Mouse (Mus musculus) adrenal gland, postnatal 10 days (tissue): ENCODE results near the gene Tekt3. TPM values are rescaled to one million over a fixed set of nuclear protein-coding genes. Genes with fewer than 3 reads are reported as not detected.

Experiments
- total RNA-seq, 2 experiments: library from RNA; stranded (reverse); gene quantifications; 2 replicates each; pipeline ENCODE4 v1.2.3; 2021

Gene Tekt3
- total RNA-seq, 2 experiments from 2014 or later: not detected

Other genes with a start within 250 kb of the Tekt3 start
- 10 to 100 TPM; 14.9 to 19.1 TPM for gene Trim16, start 241.4 kb upstream of the Tekt3 start, total RNA-seq
- under 1 TPM; 0.94 to 0.99 TPM for gene Fbxw10, start 214.6 kb upstream of the Tekt3 start, total RNA-seq
- gene Tvp23b, start 182.2 kb upstream of the Tekt3 start, total RNA-seq: 10 to 100 TPM; 34.5 to 35.9 TPM
- gene Cdrt4, start 110.5 kb upstream of the Tekt3 start, total RNA-seq: not detected
- 100 to 1,000 TPM; 119 to 122 TPM for gene Pmp22, start 67.3 kb downstream of the Tekt3 start, total RNA-seq